Mouse (Mus musculus) ES-E14 (cell line): Measurements from ENCODE around the gene Dhrs1.
A peak's percentile ranks its signal among the peaks of the same experiment; 100 is the strongest.

Experiments used
- CHD2 ChIP-seq: IDR thresholded peaks from 2 replicates; pipeline ENCODE4 v1.6.1; 2014; ENCODE audit warnings: mild to moderate bottlenecking, low read depth, low read length, inconsistent platforms
- HCFC1 ChIP-seq: IDR thresholded peaks from 2 replicates; pipeline ENCODE4 v1.6.1; 2012; ENCODE audit warnings: low read length, inconsistent platforms, borderline replicate concordance; ENCODE audit not compliant: insufficient read depth
- MAFK ChIP-seq: IDR thresholded peaks from 2 replicates; pipeline ENCODE4 v1.6.1; 2014; ENCODE audit warnings: mild to moderate bottlenecking, low read depth, low read length, inconsistent platforms; ENCODE audit not compliant: insufficient read depth
- ZC3H11A ChIP-seq: IDR thresholded peaks from 2 replicates; pipeline ENCODE4 v1.6.1; 2012; ENCODE audit warnings: low read depth, mild to moderate bottlenecking, inconsistent platforms, low read length, borderline replicate concordance
- ZNF384 ChIP-seq: IDR thresholded peaks from 2 replicates; pipeline ENCODE4 v1.6.1; 2012; ENCODE audit warnings: low read depth, low read length, inconsistent platforms

DNA sequence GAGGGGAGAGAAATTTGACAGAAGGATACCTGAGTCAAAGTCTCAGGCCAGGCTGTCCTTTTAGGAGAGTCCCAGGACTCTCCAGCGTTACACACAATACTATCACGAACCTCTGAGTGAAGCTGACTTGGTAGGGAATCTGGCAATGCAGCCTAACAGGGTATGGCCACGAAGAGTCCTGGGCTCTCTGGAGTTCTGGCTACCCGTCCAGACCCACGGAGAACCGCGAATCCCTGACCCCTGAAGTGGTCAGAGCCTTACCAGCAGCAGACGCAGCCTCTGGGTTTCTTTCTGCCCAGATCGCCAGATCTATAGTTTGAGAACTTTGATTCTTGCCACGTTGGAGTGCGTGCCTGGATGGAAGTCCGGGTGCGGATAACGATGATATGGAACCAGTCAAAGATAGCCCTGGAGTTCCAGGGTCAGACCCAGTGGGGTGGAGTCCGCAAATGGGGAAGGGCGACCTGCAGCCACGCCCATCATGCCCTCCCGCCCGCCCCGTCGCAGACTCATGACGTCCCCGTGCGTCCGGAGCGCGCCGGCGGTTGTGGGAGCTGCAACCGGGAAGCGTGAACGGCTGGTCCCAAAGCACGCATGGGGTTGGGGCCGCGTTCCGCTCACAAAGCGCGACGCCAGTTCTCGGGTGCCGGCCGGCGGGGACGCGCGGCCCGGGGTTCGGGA lies at the start of gene Dhrs1, which contains the start of gene Nop9:
- TF ChIP-seq ZC3H11A (no peak), CHD2 (no peak), HCFC1 (peak; percentile 69; the same call in 1 of the 2 replicates), MAFK (no peak), ZNF384 (no peak)
